Mouse (Mus musculus) adipocyte (in vitro differentiated cells): ENCODE measurements around the gene Mia2.
"Not testable (repeated sequence)": the region's sequence is repeated elsewhere in the genome, so short reads cannot be mapped to it uniquely, and the experiment has no call there.

ENCODE experiments used
- DNase-seq: peaks from one replicate; pipeline ENCODE4 v3.0.0-alpha.2; 2016; ENCODE audit warnings: low spot score

Gene Mia2

DNA sequence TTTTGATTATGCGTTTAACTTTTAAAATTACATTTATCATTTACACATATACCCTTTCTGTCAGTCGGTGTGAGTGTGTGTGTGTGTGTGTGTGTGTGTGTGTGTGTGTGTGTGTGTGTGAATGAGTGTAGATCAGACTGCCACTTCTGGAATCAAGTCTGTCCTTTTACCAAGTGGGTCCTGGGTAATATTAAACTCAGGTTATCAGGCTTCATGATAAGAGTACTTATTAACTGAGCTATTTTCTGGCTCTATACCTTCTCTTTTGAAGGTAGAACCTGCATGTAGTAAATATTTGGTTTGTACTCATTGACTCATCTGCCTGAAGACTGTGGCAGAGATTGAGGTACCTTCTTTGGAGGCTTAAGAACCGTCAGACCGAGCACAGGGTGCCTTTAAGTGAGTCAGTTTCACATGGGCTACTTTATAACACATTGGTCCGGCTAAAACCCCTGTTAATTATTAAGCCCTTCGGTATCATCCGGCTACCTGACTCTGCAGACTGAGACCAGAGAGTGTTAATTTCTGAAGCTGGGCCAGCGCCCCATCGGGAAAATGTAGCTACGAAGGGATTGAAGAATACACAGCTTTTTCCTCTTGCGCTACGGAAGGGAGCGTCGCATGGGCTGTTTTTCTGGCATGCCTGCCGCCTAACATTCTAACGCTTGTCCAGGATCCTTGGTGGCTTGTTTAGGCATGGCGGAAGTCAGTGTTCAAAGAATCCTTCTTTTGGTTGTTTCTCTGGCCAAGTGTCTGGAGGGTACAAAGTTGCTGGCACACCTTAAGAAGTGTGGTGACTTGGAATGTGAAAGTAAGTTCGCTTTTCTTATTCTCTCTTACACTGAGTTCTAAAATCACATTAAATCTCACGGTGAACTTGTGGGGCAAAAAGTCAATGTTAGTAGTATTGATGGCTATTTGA lies at the start of gene Mia2:
Gene Mia2 (plus strand): TSS at position 696 of the 922 bp plus-strand sequence.
- DNase-seq, result no peak

DNA sequence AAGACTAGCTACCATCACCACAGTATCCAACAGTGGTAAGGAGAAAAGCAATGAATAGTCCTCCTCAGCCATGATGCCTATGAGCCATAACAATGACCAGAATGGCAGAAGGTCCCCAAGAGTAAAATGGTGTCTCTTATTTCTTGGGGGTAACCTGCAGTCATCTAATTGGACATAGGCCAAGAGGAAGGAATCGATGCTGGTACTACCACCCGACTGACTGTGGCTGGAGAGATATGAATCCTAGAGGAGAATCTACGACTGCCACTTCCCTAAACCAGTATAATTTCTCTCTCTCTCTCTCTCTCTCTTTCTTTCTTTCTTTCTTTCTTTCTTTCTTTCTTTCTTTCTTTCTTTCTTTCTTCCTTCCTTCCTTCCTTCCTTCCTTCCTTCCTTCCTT lies 43.1 kb upstream of the Mia2 start:
- no peak for DNase-seq

DNA sequence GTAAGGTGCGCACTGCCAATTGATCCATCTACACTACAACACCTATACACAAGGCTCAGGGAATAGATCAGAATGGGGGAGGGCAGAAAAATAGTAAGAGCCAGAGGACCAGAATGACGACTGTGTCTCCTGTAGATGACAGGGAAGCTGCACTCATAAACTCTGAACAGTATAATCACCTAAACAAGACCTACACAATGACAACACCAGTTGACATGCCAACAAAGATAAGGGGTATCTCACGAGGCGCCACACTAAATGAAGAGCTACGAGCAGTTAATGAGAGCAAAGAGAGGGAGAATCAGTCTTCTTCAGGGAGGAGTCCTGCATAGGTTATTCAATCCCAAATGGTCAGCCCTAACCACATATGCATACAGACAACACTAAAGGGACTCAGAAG lies 42.4 kb upstream of the Mia2 start:
- DNase-seq, result no peak

DNA sequence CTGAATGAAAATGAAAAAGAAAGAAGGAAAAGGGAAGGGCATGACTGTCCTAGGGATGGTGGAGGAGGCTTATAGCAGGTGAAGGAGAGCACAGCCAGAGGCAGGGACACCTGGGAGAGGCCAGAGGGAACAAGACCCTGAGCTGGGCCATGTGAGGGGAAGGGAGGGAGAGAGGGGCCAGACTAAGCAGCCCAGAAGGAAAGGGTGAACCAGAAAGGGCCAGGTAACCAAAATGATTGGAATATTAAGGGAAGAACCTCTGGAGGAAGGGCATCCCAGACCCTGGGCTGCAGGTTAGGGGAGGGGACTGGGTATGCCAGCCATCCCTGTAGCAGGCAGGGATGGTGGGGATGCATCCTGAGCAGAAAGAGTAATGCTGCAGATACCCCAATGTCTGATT lies 41.6 kb upstream of the Mia2 start:
- no peak for DNase-seq

DNA sequence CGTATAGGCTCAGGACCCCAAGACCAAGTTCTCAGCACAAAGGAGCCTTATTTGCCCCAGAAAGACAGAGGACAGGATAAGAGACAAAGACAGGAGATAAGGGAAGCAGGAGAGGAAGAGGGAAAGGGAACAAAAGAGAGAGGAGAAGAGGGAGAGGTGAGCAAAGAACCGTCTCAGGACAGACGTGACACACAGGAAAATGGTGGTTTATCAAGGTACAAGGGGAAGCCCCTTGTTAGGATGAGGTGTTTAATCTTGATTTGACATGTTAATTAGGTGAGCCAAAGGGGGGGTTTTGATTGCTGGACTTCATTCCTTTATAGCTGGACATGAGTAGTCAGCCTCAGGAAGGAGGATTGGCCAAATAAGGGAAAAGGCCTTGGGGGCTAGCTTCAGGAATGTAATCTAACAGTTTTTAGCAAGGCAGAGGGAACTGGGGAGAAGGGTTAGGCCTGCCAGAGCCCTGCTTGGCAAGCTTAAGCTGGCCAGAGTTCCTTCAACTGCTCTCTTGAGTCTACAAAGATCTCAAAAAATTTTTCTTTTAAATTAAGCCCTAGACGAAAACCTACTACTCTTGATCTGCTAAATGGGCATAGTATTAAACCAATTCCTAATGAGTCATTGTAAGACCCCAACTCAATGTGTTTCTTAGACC lies 40.3 kb upstream of the Mia2 start:
- DNase-seq, result peak; percentile 83

DNA sequence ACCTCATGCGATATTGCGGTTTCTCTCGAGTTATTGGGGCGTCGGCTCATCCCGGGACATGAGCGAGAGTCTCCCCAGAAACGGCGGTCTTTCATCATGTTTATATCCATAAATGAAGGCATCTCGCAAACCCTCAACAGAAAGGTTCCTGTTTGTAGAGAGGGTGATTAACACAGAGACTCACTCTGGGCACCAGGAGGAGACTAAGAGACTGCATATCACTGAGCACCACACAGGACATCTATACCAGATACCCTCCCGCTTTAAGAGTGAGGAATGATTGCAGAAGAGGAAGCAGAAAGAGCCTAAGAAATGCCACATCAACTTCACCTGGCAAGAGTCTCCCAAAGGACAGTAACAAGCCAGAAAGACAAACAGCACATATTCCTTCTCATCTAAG lies 39.4 kb upstream of the Mia2 start:
- DNase-seq, result no peak

DNA sequence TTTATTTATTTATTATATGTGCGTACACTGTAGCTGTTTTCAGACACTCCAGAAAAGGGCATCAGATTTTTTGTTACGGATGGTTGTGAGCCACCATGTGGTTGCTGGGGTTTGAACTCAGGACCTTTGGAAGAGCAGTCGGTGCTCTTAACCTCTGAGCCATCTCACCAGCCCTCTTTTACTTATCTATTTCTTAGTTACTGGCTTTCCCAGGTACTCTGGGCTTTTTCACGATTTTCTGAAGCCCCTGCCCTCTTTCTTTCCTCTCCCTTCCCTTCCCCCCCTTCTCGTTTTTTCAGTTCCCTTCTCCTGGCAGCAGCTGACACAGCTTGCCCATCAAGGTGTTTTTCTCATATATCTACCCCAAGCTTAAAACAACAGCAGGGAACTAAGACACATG lies 37.4 kb upstream of the Mia2 start:
- DNase-seq, result not testable (repeated sequence)

DNA sequence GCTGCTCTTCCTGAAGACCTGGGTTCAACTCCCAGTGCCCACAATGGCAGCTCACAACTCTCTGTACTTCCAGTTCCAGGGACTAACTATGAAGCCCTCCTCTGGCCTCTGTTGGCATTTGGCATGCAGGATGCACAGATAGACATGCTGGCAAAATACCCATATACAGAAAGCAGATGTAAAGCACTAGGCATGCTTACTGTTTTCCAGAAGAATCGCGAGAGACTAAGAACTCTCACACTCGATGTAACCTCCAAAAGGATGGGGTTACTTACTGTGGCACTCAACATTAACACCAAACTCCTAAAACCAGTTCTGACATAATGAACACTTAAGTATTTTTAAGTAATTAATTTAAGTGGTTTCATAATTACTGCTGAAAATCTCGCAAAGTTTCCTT lies 35.3 kb upstream of the Mia2 start:
- no peak for DNase-seq

DNA sequence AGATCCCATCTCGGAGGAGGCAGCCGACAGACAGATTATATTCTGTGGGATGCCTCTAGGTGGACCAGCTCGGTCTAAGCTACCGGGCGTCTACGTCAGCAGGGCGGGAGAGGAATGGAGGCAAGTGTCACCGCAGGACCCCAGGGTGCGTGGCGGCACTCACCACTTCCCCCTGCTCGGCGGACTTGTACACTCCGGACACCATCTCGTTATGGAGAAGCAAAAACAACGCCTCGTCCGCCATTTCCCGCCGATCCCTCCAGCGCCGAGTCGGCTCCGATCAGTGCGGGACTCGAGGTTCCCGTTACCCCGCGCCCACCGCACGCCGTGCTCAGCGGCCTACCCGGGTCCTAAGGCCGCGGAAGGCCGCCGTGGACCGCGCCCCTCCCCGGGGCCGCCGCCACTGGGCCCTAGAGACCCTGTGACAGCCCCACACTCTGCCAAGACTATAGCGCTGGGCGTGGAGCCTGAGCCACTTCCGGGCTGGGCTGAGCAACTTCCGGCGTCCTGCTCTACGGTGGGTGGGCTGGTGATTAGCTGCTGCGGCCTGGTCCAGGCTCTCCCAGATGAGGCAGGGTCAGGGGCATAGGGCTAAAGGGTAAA lies 34.5 kb upstream of the Mia2 start, which contains the start of gene Trappc6b:
Gene Trappc6b (minus strand): TSS at position 480 of the 603 bp plus-strand sequence.
- DNase-seq, result peak; percentile 82

DNA sequence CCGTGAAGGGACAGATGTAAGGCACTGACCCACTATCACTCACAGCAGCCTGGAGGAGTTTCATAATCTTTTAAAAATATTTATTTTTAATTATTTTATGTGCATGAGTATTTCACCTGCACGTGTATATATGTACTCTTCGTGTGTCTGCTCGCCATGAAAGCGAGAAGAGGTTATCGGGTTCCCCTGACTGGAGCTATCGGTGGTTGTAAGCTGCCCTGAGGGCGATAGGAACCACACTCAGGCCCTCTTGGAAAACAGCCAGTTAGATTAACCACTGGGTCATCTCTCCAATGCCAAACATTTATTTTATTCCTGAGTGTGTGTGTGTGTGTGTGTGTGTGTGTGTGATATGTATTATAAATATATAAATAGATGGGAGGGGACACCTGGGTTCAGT lies 30.8 kb upstream of the Mia2 start:
- no peak for DNase-seq

DNA sequence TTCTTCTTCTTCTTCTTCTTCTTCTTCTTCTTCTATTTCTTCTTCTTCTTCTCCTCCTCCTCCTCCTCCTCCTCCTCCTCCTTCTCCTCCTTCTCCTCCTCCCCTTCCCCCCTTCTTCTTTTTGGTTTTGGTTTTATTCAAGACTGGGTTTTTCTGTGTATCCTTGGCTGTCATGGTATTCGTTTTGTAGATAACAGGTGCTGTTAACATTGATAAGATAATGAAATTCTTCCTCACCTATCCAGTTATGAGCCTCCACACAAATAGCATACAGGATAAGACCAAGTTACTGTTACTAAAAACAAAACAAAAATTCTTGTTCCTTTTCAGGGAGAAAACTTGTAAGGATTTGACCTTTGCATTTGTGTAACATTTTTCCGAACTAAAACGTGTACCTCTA lies 29.8 kb upstream of the Mia2 start:
- DNase-seq, result no peak

DNA sequence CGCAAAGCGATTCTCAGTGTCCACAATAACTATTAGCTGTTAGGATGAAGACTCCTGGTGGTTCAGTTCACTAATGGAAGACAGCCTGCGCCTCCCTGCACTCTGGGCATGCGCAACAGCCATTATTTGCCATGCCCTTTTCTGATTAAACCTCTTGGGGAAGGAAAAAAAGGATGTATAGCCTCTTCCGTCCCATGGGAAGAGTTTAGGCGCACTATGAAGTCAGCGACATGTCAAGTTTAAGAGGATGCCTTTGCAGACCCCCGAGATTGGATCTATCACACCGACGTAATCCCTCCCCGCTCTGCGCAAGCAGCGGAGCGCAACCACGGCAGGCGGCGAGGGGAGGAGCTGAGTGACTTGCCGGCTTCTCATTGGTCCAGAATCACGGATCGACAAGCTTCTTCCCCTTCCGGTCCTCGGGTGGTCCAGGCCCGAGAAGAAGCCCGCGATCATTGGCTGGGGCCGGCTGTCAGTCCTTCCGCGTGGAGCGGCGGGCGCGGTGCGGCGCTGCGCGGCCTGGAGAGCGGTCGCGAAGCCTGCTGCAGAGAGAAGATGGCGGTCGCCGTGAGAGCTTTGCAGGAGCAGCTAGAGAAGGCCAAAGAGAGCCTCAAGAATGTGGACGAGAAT lies 29.0 kb upstream of the Mia2 start, which contains the start of gene Pnn:
Gene Pnn (plus strand): TSS at position 437 of the 630 bp plus-strand sequence.
- peak; percentile 97 for DNase-seq

DNA sequence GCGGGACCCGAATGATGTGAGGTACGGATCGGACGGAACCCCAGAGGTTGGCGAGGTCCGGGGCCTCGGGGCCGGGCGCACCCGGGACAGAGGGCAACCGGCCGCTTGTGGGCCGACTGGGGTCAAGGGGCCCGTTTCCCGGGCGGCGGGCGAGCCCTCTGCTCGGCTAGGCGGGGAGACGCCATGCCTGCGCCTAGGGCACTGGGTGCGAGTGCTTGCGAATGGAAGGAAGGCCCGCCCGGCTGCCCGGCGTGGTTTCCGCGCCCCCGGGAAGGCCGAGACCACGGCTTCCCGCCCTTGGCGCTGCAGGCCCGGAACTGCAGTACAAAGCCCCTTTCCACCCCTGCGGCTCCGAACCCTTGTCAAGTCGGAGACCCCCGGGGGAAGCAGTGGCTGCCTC lies 28.5 kb upstream of the Mia2 start:
- DNase-seq, result no peak

DNA sequence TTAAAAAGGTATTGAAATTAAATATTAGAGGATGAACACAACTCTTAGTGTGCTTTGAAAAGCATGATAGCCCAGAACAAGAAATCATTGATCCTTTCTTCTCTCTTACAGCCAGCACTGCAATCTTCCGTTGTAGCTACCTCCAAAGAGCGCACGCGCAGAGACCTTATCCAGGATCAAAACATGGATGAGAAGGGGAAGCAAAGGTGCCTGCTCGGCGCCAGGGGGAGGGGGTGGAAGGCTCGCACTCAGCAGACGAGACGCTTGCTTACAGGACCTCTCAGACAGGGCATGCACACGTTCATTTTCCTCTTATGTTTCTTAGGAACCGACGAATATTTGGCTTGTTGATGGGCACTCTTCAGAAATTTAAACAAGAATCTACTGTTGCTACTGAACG lies 26.8 kb upstream of the Mia2 start:
- DNase-seq, result no peak

DNA sequence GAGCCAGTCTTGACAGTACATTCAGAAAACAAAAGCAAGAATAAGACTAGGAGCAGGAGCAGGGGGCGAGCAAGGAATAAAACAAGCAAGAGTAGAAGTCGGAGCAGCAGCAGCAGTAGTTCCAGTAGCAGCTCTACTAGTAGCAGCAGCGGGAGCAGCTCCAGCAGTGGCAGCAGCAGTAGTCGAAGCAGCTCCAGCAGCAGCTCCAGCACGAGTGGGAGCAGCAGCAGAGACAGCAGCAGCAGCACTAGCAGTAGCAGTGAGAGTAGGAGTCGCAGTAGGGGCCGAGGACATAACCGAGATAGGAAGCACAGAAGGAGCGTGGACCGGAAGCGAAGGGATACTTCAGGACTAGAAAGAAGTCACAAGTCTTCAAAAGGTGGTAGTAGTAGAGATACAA lies 23.3 kb upstream of the Mia2 start:
- DNase-seq, result no peak

DNA sequence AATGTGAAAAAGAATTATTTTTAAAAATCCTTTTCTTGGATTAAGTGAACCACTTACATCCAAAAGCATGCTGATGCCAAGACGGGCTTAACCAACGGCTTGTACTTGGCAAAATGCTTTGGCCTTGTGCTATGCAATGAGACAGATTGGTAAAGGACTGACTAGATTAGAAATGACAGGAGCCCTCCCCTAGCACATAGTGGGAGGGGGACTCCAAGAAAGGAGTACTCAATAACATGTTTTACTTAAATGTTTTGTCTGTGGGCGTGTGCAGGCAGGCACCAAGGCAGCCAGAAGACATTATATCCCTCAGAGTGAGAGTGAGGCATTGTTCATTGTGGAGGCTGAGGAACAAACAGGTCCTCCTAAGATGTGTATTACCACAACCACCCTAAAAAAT lies 21.5 kb upstream of the Mia2 start:
- no peak for DNase-seq

DNA sequence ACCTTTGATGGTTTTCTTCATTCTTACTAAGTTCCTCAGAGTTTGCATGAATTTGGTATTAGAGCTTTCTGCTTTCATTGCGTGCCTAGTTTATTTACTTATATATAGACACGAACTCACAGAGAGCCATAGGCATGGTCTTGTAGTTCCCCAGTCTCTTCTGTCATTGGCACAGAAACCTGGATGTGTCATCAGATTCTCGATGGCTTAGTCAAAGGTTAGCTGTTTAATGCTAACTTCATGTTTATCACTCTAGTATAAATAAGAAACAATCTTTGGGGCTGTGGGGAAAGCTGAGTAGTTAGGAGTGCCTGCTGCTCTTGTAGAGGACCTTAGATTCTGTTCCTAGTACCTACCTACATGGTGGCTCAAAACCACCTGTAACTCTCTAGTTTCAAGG lies 18.6 kb upstream of the Mia2 start:
- DNase-seq, result no peak

DNA sequence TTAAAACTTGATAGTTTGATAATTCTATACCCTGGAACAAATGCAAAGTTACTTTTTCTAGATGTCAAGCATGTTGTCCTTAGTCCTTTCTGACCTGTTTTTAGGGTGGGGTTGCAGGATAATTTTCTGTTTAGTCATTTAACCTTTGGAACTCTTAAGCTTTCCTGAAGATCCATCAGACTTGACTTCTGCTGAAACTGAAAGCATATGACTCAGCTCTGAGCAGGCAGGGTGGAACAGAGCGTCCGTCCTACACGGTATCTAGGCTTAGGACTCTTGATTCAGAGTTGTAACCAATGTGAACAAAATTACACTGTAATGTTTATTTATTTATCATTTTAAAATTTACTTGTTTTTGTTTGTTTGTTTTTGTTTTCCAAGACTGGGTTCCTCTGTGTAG lies 17.7 kb upstream of the Mia2 start:
- DNase-seq, result peak; percentile 43

DNA sequence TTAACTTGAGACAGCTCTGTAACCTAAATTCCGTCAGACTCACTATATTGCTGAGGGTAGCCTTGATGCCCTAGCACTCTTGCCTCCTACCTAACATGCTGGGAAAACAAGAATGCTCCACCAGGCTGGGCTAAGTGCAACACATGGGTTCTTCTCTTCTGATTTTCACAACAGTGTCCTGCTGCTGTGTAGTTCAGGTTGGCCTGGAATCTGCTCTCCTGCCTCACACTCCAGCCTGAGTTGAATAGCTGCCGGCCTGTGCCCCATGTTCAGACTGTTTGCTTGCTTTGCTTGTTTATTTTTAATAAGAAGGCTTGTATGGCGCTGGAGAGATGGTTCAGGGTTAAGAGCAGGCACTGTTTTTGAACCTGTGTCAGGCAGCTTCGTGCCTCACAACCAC lies 15.1 kb upstream of the Mia2 start:
- DNase-seq, result no peak

DNA sequence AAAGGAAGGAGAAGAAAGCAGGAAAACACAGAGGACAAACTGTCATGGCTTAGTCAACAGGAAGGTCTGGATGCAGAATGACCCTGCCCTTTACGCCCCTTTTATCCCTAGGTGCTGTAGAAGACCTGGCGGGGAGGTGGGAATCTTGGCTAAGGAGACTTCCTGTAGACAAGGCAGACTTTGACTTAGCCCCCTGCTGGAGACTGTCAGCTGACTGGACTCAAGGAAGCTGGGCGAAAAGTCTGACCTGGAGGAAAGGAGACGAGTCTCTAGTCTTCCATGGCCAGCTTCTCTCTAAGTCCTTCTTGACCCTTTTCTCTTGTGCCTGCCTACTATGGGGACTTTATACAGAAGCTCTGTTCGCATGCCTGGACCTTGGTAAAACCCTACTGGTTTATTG lies 11.2 kb upstream of the Mia2 start:
- DNase-seq, result no peak

DNA sequence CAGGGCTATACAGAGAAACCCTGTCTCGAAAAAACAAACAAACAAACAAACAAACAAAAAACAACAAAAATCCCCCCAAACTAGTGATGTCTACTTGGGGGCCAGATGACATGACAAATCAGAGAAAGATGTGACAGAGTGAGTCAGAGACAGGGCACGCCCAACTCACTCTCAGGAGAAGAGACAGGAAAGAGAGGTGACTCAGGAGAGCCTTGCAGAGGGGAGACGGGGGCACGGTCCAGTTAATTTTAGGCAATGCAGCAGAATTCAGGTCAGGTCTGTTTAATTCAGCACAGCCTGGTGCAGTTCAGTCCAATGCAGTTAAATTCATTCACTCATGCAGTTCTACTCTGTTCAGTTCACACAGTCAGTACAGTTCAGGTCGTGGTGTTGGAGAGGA lies 9.4 kb upstream of the Mia2 start:
- DNase-seq, result no peak

DNA sequence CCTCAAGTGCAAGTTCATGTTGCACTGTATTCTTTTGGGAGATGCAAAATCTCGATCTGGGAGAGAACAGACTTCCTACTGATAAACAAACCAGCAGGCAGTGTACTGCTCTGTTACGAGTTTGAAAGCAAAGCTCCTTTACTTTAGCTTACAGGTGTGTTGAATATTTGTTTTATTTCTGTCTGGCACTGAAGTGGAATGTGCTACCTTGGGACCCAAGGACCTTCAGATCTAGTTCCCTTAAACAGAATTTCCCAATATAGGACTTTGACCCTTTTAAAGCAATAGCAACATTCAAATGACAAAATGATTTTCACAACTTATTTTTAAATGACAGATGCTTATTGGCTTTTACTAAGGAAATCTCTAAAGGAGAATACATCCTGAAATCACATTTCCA lies 2.1 kb upstream of the Mia2 start:
- no peak for DNase-seq

DNA sequence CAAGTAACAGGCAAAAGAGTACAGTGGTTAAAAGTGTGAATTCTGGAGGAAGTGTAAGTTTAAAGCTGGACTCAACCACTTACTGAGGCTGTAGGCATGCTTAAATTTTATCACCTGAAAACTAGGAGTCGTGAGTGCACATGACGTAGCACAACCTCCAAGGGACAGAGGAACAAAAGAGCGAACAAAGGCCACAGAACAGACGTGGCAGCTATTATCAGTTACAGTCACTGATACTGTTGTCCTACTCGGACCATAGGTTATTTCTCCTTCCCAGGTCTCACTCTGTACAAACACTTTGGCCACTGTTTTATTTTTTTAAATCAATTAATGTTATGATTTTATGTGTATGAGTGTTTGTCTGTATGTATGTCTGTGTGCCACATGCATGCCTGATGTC lies 9.2 kb downstream of the Mia2 start:
- DNase-seq, result no peak
